Mouse (Mus musculus) activated CD4-positive, CD25-positive, alpha-beta regulatory T cell, adult 4 months (primary cell): ENCODE data around the gene Gm47996. TPM values are rescaled to one million over a fixed set of nuclear protein-coding genes. Genes with fewer than 3 reads are reported as not detected.

Experiments
- ATAC-seq: one replicate; pipeline ENCODE4 v1.8.0; 2017
- polyA plus RNA-seq, 2 experiments: library from polyadenylated mRNA; unstranded; fragments of 100-300 nt; shearing (Covaris generic); gene quantifications; one replicate each; pipeline ENCODE4 v1.2.1; 2017

Gm47996 gene
- polyA plus RNA-seq, 2 experiments from 2014 or later = not detected

GRCm38 (mm10) chr1:151250529-151251193, 40.7 kb downstream of the Gm47996 start:
- ATAC-seq = peak; percentile 32

GRCm38 (mm10) chr1:151251194-151252010, 41.5 kb downstream of the Gm47996 start:
- no peak for ATAC-seq

- no peak for ATAC-seq
Measured at GRCm38 (mm10) chr1:151255422-151255821, 45.5 kb downstream of the Gm47996 start.

- ATAC-seq = no peak
Measured at GRCm38 (mm10) chr1:151258090-151258954, 48.4 kb downstream of the Gm47996 start.

GRCm38 (mm10) chr1:151259061-151259460, 49.1 kb downstream of the Gm47996 start:
- ATAC-seq = no peak

Other genes starting within 250 kb of the Gm47996 start
- not detected for gene Hmcn1, start 216.7 kb upstream of the Gm47996 start, polyA plus RNA-seq
- gene Gm47985, start 27.6 kb upstream of the Gm47996 start, polyA plus RNA-seq = not detected
- gene Gm8947, start 17.8 kb upstream of the Gm47996 start, polyA plus RNA-seq = not detected
- not detected for gene Gm47995, start 11.7 kb upstream of the Gm47996 start, polyA plus RNA-seq
- not detected for gene 3110040M04Rik, start 6.0 kb upstream of the Gm47996 start, polyA plus RNA-seq
- 100 to 1,000 TPM; 102 to 121 TPM for gene Ivns1abp, start 134.3 kb downstream of the Gm47996 start, polyA plus RNA-seq
- 10 to 100 TPM; 29.2 to 50.1 TPM for gene Swt1, start 218.3 kb downstream of the Gm47996 start, polyA plus RNA-seq
- 10 to 100 TPM; 36.8 to 40.3 TPM for gene Trmt1l, start 218.4 kb downstream of the Gm47996 start, polyA plus RNA-seq